Mouse (Mus musculus) forebrain, postnatal 0 days (tissue): Measurements from ENCODE around the gene Nell2. TPM values are rescaled to one million over a fixed set of nuclear protein-coding genes. Genes with fewer than 3 reads are reported as not detected.
"Not testable (repeated sequence)": the region's sequence is repeated elsewhere in the genome, so short reads cannot be mapped to it uniquely, and the experiment has no call there.

ENCODE experiments used
- ATAC-seq: fragments of 200-750 bp; cut with Nextera tagmentation; 2 replicates; pipeline ENCODE4 v1.8.0; 2017; ENCODE audit warnings: mild to moderate bottlenecking, moderate library complexity
- DNase-seq: peaks from one replicate; pipeline ENCODE4 v3.0.0-alpha.2; 2015
- H3K27ac ChIP-seq: fragments of 300-500 bp; sonication (generic); 2 replicates; pipeline ENCODE4 v1.5.1; 2014; ENCODE audit warnings: low read depth, mild to moderate bottlenecking, antibody characterized with exemption, low read length, moderate library complexity, mixed read lengths
- H3K27me3 ChIP-seq: fragments of 300-500 bp; sonication (generic); 2 replicates; pipeline ENCODE4 v1.6.1; 2014; ENCODE audit warnings: mild to moderate bottlenecking, low read length, mixed read lengths; ENCODE audit not compliant: insufficient read depth
- H3K36me3 ChIP-seq: fragments of 300-500 bp; sonication (generic); 2 replicates; pipeline ENCODE4 v1.6.1; 2014; ENCODE audit warnings: mild to moderate bottlenecking, moderate library complexity; ENCODE audit not compliant: insufficient read depth
- H3K4me1 ChIP-seq: fragments of 300-500 bp; sonication (generic); 2 replicates; pipeline ENCODE4 v1.6.1; 2014; ENCODE audit warnings: antibody characterized with exemption; ENCODE audit not compliant: insufficient read depth
- H3K4me2 ChIP-seq: fragments of 300-500 bp; sonication (generic); 2 replicates; pipeline ENCODE4 v1.6.1; 2014; ENCODE audit warnings: low read depth, mild to moderate bottlenecking, moderate library complexity
- H3K4me3 ChIP-seq: fragments of 300-500 bp; sonication (generic); 2 replicates; pipeline ENCODE4 v1.5.1; 2014; ENCODE audit warnings: low read depth, low read length, mixed read lengths
- H3K9ac ChIP-seq: fragments of 300-500 bp; sonication (generic); 2 replicates; pipeline ENCODE4 v1.6.1; 2014; ENCODE audit warnings: mild to moderate bottlenecking
- H3K9me3 ChIP-seq: fragments of 300-500 bp; sonication (generic); 2 replicates; pipeline ENCODE4 v1.6.1; 2016; ENCODE audit warnings: low read length
- CTCF ChIP-seq: sonication (generic); IDR thresholded peaks from 2 replicates; pipeline ENCODE4 v1.5.1; 2016; ENCODE audit warnings: antibody characterized with exemption, control low read depth, low read depth
- WGBS: fragments of 180-500 bp; shearing (Covaris S2); extraction: QIAGEN DNeasy Blood & Tissue Kit; methylation state at CpG from one replicate; pipeline ENCODE4 v1.1.7; 2014; 5-methylcytosine and 5-hydroxymethylcytosine counted together
- polyA plus RNA-seq: library from polyadenylated mRNA; unstranded; fragments of >200 nt; fragmentation: Nextera tagmentation; extraction: Ambion mirVana; gene quantifications from 2 replicates; pipeline ENCODE4 v1.2.1, GENCODE M21; 2015
- total RNA-seq: library from RNA; depleted of rRNA; stranded (reverse); fragments of >200 nt; gene quantifications from 2 replicates; pipeline ENCODE4 v1.2.3, GENCODE M21; 2014

The Nell2 gene
- total and polyA plus RNA-seq, 2 experiments from 2014 or later = 258 to 303 TPM

DNA sequence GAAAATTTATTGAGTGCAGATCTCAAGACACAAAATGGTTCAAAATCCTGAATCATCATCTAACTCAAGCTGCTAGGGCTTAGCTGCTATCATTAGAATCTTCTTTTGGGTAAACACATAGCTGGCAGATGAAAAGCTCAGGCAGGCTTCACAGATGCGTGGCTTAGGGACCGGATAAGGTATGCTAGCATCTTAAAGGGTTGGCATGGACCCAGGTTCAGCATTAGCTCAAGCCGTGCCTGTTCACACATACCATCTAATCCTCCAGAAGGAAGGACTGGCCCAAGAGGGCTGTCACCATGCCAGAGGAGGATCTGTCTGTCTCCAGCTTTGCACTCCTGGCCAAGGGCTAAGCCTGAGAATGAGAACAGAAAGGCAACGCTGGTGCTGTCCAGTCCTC, 8.4 kb upstream of the Nell2 start:
- ATAC-seq (no peak), DNase-seq (no peak)
- no peak for TF ChIP-seq CTCF
- no peaks in the 10 kb centered on the region for H3K36me3 ChIP-seq
- H3K4me2 ChIP-seq = no peak overlapping the region
- WGBS = 42% methylated on average over 4 of the region's 4 CpGs
- H3K9me3 ChIP-seq = no peaks in the 10 kb centered on the region
- H3K4me1 ChIP-seq = no peaks in the 10 kb centered on the region
- no peak overlapping the region for H3K9ac ChIP-seq
- H3K27me3 ChIP-seq = no peaks in the 10 kb centered on the region
- no peak overlapping the region; the same call in 1 of the 2 replicates for H3K27ac ChIP-seq
- no peak overlapping the region for H3K4me3 ChIP-seq

DNA sequence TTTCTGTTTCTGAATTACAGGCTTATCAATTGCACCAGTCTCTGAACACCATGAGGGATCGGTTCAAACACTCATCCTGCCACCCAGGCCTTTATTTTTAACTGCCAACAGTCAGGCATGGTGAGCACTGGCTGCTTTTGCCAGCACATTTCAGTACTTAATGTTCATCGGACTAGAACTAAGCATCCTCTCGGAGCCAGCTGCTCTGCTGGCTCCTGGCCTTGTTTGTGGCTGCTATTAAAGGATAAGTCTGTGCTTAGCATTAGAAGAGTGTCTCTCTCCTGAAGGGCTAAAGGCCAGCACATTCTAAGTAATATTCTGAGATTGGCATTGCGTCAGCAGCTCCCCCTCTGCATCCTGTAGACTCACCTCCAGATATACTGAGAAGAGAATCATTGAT, 7.9 kb upstream of the Nell2 start:
- H3K4me2 ChIP-seq = no peak overlapping the region
- no peaks in the 10 kb centered on the region for H3K9me3 ChIP-seq
- ATAC-seq = peak; percentile 63
- H3K4me1 ChIP-seq = no peaks in the 10 kb centered on the region
- peak; percentile 52 for DNase-seq
- 32% methylated on average over 4 of the region's 4 CpGs for WGBS
- no peak overlapping the region for H3K4me3 ChIP-seq
- no peak for TF ChIP-seq CTCF
- no peak overlapping the region for H3K9ac ChIP-seq
- H3K36me3 ChIP-seq = no peaks in the 10 kb centered on the region
- no peak overlapping the region for H3K27ac ChIP-seq
- no peaks in the 10 kb centered on the region for H3K27me3 ChIP-seq

DNA sequence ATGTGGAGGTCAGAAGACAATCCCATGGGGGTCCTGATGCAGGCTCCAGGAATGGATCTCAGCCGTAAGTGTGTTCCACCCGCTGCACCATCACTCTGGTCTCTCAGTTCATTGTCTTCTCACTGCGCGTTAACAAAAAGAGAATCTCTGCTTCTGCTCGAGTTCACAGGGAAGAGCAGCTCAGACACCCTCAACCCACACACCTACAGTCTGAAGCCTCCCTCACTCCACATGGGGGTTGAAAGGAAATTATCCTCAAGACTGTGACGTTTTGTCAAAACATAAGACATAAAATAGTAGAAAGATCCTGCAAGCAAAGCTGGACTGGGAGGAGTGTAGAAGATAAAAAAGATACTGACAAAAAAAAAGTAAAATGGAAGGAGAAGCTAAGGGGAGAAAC, 6.3 kb upstream of the Nell2 start:
- 64% methylated on average over 6 of the region's 6 CpGs for WGBS
- H3K36me3 ChIP-seq = no peaks in the 10 kb centered on the region
- no peak for TF ChIP-seq CTCF
- ATAC-seq (no peak), DNase-seq (no peak)
- H3K9me3 ChIP-seq = no peaks in the 10 kb centered on the region
- H3K27me3 ChIP-seq = no peaks in the 10 kb centered on the region
- H3K4me1 ChIP-seq = no peaks in the 10 kb centered on the region
- no peak overlapping the region for H3K27ac ChIP-seq
- H3K4me2 ChIP-seq = no peak overlapping the region
- no peak overlapping the region for H3K9ac ChIP-seq
- no peak overlapping the region for H3K4me3 ChIP-seq

DNA sequence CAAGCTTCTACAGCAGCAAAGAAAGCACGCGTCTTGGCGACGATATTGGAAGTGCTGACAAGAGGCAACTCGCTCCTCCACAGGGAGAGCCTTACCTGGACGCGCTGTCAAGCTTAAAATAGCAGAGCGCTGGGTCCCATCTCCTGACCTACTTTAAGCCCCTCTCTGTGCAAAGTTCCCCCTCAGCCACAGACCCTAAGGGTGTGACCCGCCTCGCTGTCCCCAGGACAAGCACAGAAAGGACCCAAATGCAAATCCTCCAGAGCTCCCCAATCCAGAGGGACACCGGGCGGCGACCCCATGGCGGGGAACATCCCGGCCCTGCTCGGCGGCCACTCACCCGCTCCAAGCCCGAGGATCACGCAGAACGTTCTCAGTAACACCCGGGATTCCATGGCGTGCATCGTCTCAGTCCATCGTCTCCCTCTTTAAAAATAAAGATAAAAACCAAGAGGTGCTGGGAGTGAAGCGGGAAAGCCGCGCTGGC, 855 bp downstream of the Nell2 start:
- WGBS = under 1% methylated on average over 28 of the region's 28 CpGs
- peak; percentile 21 for ATAC-seq
- DNase-seq = no peak

DNA sequence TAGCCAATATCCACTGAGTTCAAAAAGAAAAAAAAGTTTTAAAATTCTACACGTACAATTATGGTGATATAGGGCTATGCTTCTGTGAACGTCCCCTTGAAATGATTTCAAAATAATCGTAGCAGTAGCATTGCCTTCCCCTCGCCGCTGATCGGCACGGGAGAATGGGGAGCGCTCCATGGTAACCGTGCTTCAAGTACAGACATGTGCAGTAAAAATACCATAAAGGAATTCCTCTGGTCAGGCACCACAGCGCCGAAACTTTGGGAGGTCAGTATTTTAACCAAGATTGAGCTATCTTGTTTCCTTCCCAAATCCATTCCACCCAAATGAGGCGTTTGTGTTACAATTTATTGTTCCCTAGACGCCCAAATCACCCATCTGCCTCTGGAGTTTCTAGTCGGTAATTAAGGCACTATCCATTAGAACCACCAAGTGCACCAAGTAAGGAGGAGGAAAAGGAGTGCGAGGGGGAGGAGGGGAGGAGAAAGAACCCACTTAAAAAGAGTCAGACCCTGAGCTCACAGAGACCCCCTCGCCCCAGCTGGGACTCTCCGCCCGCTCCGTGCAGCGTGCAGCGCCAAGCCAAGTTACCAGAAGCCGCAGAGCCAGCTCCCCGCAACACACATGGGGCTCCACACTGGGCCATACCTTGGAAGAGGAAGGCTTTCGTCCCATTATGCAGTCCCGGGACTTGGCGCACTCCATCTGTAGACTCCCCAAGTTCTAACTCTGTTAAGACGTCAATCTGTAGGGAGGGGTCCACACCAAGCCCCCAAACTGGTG, 1.5 kb downstream of the Nell2 start:
- H3K4me1 ChIP-seq = no peaks in the 10 kb centered on the region
- no peaks in the 10 kb centered on the region for H3K9me3 ChIP-seq
- TF ChIP-seq CTCF = 0 out of 2 replicates have a peak, but pooled peaks have one; percentile 3
- peak overlapping the region; percentile 91 for H3K9ac ChIP-seq
- H3K36me3 ChIP-seq = no peaks in the 10 kb centered on the region
- H3K4me3 ChIP-seq = peak overlapping the region; percentile 83
- ATAC-seq (peak; percentile 26; the same call in 1 of the 2 replicates), DNase-seq (peak; percentile 69)
- peak overlapping the region; percentile 74 for H3K4me2 ChIP-seq
- no peaks in the 10 kb centered on the region for H3K27me3 ChIP-seq
- 2% methylated on average over 27 of the region's 27 CpGs for WGBS
- H3K27ac ChIP-seq = peak overlapping the region; percentile 96

More for the DNA sequence above, 855 bp downstream of the Nell2 start:
- Histone ChIP-seq H3K9ac (peak overlapping the region; percentile 91), H3K4me1 (no peaks in the 10 kb centered on the region), H3K4me3 (peak overlapping the region; percentile 83), H3K36me3 (no peaks in the 10 kb centered on the region), H3K9me3 (no peaks in the 10 kb centered on the region), H3K27ac (peak overlapping the region; percentile 96), H3K4me2 (peak overlapping the region; percentile 74), H3K27me3 (no peaks in the 10 kb centered on the region)
- TF ChIP-seq CTCF = no peak

DNA sequence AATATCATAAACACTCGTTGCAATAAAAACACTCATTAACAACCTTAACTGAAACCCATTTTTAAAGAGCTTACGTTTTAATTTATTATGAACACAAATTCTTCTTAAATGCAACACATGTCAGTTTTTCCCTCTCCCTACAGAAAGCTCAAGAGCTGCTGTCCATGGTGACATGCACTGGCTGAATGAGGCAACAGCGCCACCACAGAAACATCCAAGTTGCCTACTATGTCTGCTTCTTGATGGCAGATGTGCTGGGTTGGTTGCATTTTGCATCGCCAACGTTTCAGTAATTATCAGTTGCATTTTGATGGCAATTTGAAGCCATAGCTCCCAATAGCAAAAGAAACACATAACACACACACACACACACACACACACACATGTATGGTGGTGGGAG, 2.4 kb downstream of the Nell2 start:
- WGBS = 2% methylated on average over 5 of the region's 5 CpGs
- peak; percentile 90 for TF ChIP-seq CTCF
- Histone ChIP-seq H3K27ac (peak overlapping the region; percentile 42; the same call in 1 of the 2 replicates), H3K4me1 (no peaks in the 10 kb centered on the region), H3K36me3 (no peaks in the 10 kb centered on the region; the same call in 1 of the 2 replicates), H3K27me3 (no peaks in the 10 kb centered on the region), H3K9me3 (no peaks in the 10 kb centered on the region), H3K4me3 (peak overlapping the region; percentile 83), H3K4me2 (peak overlapping the region; percentile 74), H3K9ac (peak overlapping the region; percentile 91)
- DNase-seq (peak; percentile 85), ATAC-seq (no peak)

DNA sequence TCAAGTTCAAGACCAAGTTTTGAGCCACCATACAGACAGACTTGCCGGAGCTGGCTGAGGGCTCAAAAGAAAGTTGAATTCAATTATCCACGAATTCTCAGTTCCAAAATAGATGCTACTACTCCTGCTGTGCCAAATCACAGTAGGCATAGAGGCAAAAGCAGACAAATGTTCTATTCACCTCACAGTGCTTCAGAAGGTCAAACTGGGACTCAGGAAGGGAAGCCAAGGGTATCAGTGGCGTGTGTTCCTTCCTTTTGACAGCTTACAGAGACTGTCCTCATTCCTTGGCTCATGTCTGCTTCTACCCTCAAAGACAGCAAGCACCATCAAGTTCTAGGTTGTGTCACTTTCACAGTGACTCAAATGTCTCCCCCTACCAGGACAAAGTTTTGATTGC, 10.2 kb downstream of the Nell2 start:
- H3K4me3 ChIP-seq = no peak overlapping the region
- TF ChIP-seq CTCF = no peak

DNA sequence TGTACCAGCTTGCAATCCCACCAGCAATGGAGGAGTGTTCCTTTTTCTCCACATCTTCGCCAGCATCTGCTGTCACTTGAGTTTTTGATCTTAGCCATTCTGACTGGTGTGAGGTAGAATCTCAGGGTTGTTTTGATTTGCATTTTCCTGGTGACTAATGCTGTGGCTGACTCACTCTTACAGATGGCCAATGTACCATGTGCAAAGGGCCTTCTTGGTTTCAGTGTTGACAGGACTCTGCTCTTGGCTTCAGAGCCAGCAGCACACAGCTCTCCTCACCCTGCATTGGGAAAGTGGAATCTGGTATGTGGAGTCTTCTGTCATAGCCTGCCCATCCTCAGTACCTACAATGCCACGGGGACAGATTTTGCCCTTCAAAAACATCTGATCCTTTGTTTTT, 15.1 kb downstream of the Nell2 start:
- 85% methylated on average over 2 of the region's 2 CpGs for WGBS
- not testable (repeated sequence) for ATAC-seq, H3K9me3 ChIP-seq, H3K27me3 ChIP-seq, H3K4me3 ChIP-seq, H3K27ac ChIP-seq, H3K36me3 ChIP-seq, H3K4me2 ChIP-seq, H3K4me1 ChIP-seq, H3K9ac ChIP-seq, DNase-seq

More for the DNA sequence above, 10.2 kb downstream of the Nell2 start:
- ATAC-seq = no peak
- no peak overlapping the region for H3K27ac ChIP-seq
- no peaks in the 10 kb centered on the region for H3K27me3 ChIP-seq
- H3K36me3 ChIP-seq = peaks cover 8% of the 10 kb centered on the region; the same call in 1 of the 2 replicates
- 51% methylated on average over 3 of the region's 3 CpGs for WGBS
- H3K9ac ChIP-seq = no peak overlapping the region
- H3K9me3 ChIP-seq = no peaks in the 10 kb centered on the region
- DNase-seq = no peak
- H3K4me1 ChIP-seq = no peaks in the 10 kb centered on the region
- no peak overlapping the region for H3K4me2 ChIP-seq
